Mouse (Mus musculus): ENCODE results near the gene Borcs7.

DNA sequence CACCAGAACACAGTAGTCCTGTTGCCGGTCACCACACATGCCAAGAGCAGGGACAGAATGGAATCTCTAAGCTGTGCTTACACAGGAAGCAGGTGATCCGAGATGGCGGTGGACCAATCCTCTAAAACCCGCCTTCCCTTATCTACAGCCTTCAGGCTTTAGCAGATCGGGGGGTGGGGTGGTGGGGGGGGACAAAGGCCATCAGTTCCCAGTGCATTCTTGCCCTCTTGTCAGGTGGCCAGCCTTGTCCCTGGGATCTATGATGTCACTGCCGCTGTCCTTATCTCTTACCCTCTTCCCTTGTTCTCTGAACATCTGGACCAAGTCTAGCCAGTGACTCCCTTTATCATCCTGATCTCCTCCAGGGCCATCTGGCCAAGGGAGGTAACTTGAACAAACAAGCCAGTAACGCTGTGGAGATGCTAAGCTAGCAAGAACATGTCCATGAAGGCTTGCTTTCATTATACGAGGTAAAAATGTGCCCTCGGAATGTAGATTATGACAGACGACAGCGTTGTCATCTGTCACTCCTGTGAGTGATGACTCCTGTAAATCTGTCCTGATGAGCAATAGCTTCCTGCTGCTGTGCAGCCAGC lies 38.3 kb downstream of the Borcs7 start:
- no peak for TF ChIP-seq MYOD1 (IDR thresholded peaks at IDR 0.05; ENCODE audit: control insufficient read depth, insufficient read length, low read depth)
- no peak for TF ChIP-seq CTCF (IDR thresholded peaks at IDR 0.05; ENCODE audit: control insufficient read depth, insufficient read depth, insufficient read length)
- TF ChIP-seq MYOG (IDR thresholded peaks at IDR 0.05; ENCODE audit: control insufficient read depth, extremely low read depth, insufficient read length): no peak
- TF ChIP-seq USF1 (IDR thresholded peaks at IDR 0.05; ENCODE audit: low read depth): no peak
- TF ChIP-seq CEBPB (IDR thresholded peaks at IDR 0.05; ENCODE audit: low read depth): no peak
- TF ChIP-seq FOSL1 (IDR thresholded peaks at IDR 0.05; ENCODE audit: insufficient read depth, low read length, poor library complexity, severe bottlenecking): no peak

All from C2C12 (cell line).